Mouse (Mus musculus) lung, postnatal 0 days (tissue): ENCODE measurements around the gene Hid1.

Experiments used
- CTCF ChIP-seq: IDR thresholded peaks from 2 replicates; pipeline ENCODE4 v1.5.1; 2016; ENCODE audit warnings: antibody characterized with exemption, mild to moderate bottlenecking
- EP300 ChIP-seq: IDR thresholded peaks from 2 replicates; pipeline ENCODE4 v1.6.1; 2016; ENCODE audit warnings: antibody characterized with exemption, mild to moderate bottlenecking, control low read depth

DNA sequence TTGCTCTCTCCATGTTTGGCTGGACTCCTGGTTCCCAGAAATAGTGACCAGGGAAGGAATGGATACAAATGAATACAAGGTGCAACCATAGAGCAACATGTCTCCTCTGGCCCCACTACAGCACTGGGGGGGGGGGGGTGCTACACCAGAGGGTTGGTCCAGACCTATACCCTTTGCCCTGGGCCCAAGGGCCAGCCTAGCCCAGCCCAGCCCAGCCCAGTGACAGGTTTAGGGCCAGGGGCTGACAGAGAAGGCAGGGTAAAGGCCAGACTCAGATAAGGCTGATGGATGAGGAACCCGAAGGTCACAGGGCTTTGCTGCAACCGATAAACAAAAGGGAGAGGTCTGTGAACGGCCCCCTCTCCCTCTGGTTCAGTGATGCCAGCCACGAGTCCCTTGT is 17.6 kb downstream of the Hid1 start:
- TF ChIP-seq CTCF (no peak), EP300 (no peak)
